Mouse (Mus musculus): ENCODE measurements around the gene Qrfpr. TPM values are rescaled to one million over a fixed set of nuclear protein-coding genes. Genes with fewer than 3 reads are reported as not detected.

Qrfpr gene
- polyA plus RNA-seq (2012; ENCODE audit: insufficient read depth, insufficient read length, low replicate concordance, missing spikeins): not detected in 2 replicates

GRCm38 (mm10) chr3:36221743-36222682, at the start of gene Qrfpr:
Gene Qrfpr (minus strand): TSS chr3:36222313.
- TF ChIP-seq POLR2A (IDR thresholded peaks at IDR 0.05; ENCODE audit: insufficient read depth, low read depth, low read length) (no peak), CTCF (IDR thresholded peaks at IDR 0.05; ENCODE audit: insufficient read depth, low read depth, low read length) (no peak)
- Histone ChIP-seq H3K4me1 (ENCODE audit: control insufficient read depth, insufficient read depth, low read length) (peaks cover 6% of the 10 kb centered on the region), H3K27ac (ENCODE audit: insufficient read depth, low read depth, low read length) (no peak within 1 kb of the TSS), H3K4me3 (ENCODE audit: insufficient read depth, low read depth, low read length) (peak within 1 kb of the TSS; percentile 38)
- 6% methylated on average over 39 of the region's 39 CpGs for WGBS

DNA sequence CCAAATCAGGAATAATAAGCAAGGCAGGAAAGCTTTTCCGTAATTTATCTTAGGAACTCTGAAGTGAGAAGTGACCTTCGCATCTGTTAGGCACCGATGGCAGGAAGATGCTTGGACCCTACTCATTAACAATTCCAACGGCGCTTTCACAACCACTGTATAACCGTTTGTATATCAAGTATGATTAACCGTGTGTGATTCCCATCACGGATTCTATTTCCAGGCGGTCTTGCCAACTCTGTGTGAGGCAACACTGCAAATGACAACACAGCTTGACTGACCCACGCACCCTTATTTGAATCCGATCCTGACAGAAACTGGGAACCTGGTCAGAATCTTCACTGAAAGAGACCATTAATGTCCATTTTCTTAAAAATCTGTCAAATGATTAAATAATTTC, 41.8 kb upstream of the Qrfpr start:
- TF ChIP-seq CTCF (IDR thresholded peaks at IDR 0.05; ENCODE audit: insufficient read depth, low read depth, low read length) (no peak), POLR2A (IDR thresholded peaks at IDR 0.05; ENCODE audit: insufficient read depth, low read depth, low read length) (no peak)
- Histone ChIP-seq H3K27ac (ENCODE audit: insufficient read depth, low read depth, low read length) (no peak overlapping the region), H3K4me1 (ENCODE audit: control insufficient read depth, insufficient read depth, low read length) (no peaks in the 10 kb centered on the region), H3K4me3 (ENCODE audit: insufficient read depth, low read depth, low read length) (no peak overlapping the region)
- 57% methylated on average over 11 of the region's 11 CpGs for WGBS

GRCm38 (mm10) chr3:36263265-36263664, 41.2 kb upstream of the Qrfpr start:
- TF ChIP-seq CTCF (IDR thresholded peaks at IDR 0.05; ENCODE audit: insufficient read depth, low read depth, low read length): no peak
- TF ChIP-seq POLR2A (IDR thresholded peaks at IDR 0.05; ENCODE audit: insufficient read depth, low read depth, low read length): no peak
- 46% methylated on average over 4 of the region's 4 CpGs for WGBS
- Histone ChIP-seq H3K4me3 (ENCODE audit: insufficient read depth, low read depth, low read length) (no peak overlapping the region), H3K27ac (ENCODE audit: insufficient read depth, low read depth, low read length) (no peak overlapping the region), H3K4me1 (ENCODE audit: control insufficient read depth, insufficient read depth, low read length) (no peaks in the 10 kb centered on the region)

- H3K4me3 ChIP-seq (ENCODE audit: insufficient read depth, low read depth, low read length): no peak overlapping the region
- no peak overlapping the region for H3K27ac ChIP-seq (ENCODE audit: insufficient read depth, low read depth, low read length)
- no peaks in the 10 kb centered on the region for H3K4me1 ChIP-seq (ENCODE audit: control insufficient read depth, insufficient read depth, low read length)
- TF ChIP-seq CTCF (IDR thresholded peaks at IDR 0.05; ENCODE audit: insufficient read depth, low read depth, low read length): no peak
- TF ChIP-seq POLR2A (IDR thresholded peaks at IDR 0.05; ENCODE audit: insufficient read depth, low read depth, low read length): no peak
- WGBS: 63% methylated on average over 5 of the region's 5 CpGs
These were observed 28.5 kb upstream of the Qrfpr start for GRCm38 (mm10) chr3:36250585-36250984.

- TF ChIP-seq CTCF (IDR thresholded peaks at IDR 0.05; ENCODE audit: insufficient read depth, low read depth, low read length) (no peak), POLR2A (IDR thresholded peaks at IDR 0.05; ENCODE audit: insufficient read depth, low read depth, low read length) (no peak)
- no peak overlapping the region for H3K27ac ChIP-seq (ENCODE audit: insufficient read depth, low read depth, low read length)
- WGBS: 95% methylated on average over 2 of the region's 2 CpGs
- no peak overlapping the region for H3K4me3 ChIP-seq (ENCODE audit: insufficient read depth, low read depth, low read length)
- H3K4me1 ChIP-seq (ENCODE audit: control insufficient read depth, insufficient read depth, low read length): no peaks in the 10 kb centered on the region
These were observed 26.3 kb upstream of the Qrfpr start for GRCm38 (mm10) chr3:36248446-36248845.

GRCm38 (mm10) chr3:36229941-36230340, 7.8 kb upstream of the Qrfpr start:
- WGBS: 70% methylated on average over 2 of the region's 2 CpGs
- no peaks in the 10 kb centered on the region for H3K4me1 ChIP-seq (ENCODE audit: control insufficient read depth, insufficient read depth, low read length)
- no peak overlapping the region for H3K4me3 ChIP-seq (ENCODE audit: insufficient read depth, low read depth, low read length)
- no peak overlapping the region for H3K27ac ChIP-seq (ENCODE audit: insufficient read depth, low read depth, low read length)
- TF ChIP-seq POLR2A (IDR thresholded peaks at IDR 0.05; ENCODE audit: insufficient read depth, low read depth, low read length): no peak
- TF ChIP-seq CTCF (IDR thresholded peaks at IDR 0.05; ENCODE audit: insufficient read depth, low read depth, low read length): no peak

GRCm38 (mm10) chr3:36227246-36227645, 5.1 kb upstream of the Qrfpr start:
- TF ChIP-seq CTCF (IDR thresholded peaks at IDR 0.05; ENCODE audit: insufficient read depth, low read depth, low read length): no peak
- no peak for TF ChIP-seq POLR2A (IDR thresholded peaks at IDR 0.05; ENCODE audit: insufficient read depth, low read depth, low read length)
- 60% methylated on average over 1 of the region's 1 CpGs for WGBS
- Histone ChIP-seq H3K4me3 (ENCODE audit: insufficient read depth, low read depth, low read length) (no peak overlapping the region), H3K27ac (ENCODE audit: insufficient read depth, low read depth, low read length) (no peak overlapping the region), H3K4me1 (ENCODE audit: control insufficient read depth, insufficient read depth, low read length) (peaks cover under 1% of the 10 kb centered on the region; the same call in 1 of the 2 replicates)

GRCm38 (mm10) chr3:36223361-36223760, 1.2 kb upstream of the Qrfpr start:
- no peak overlapping the region for H3K4me3 ChIP-seq (ENCODE audit: insufficient read depth, low read depth, low read length)
- TF ChIP-seq POLR2A (IDR thresholded peaks at IDR 0.05; ENCODE audit: insufficient read depth, low read depth, low read length) (no peak), CTCF (IDR thresholded peaks at IDR 0.05; ENCODE audit: insufficient read depth, low read depth, low read length) (no peak)
- H3K4me1 ChIP-seq (ENCODE audit: control insufficient read depth, insufficient read depth, low read length): peaks cover 6% of the 10 kb centered on the region
- H3K27ac ChIP-seq (ENCODE audit: insufficient read depth, low read depth, low read length): no peak overlapping the region
- WGBS: 29% methylated on average over 2 of the region's 2 CpGs

DNA sequence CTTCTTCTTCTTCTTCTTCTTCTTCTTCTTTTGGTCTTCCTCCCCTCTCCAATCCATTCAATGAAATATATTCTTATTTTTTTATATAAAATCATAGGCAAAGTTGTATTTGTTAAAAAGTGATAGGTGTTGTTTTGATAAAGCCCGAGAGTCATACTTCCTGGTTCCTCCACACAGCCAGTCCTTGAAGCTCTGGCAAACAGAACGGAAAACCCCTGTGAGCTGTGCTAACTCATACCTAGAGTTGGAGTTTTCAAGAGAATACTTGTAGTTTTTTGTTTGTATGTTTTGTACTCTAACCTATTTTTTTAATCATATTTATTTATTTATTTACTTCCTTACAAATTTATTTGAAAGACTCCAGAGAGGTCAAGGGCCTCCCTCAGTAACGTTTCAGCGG, 9.4 kb downstream of the Qrfpr start:
- Histone ChIP-seq H3K27ac (ENCODE audit: insufficient read depth, low read depth, low read length) (no peak overlapping the region), H3K4me1 (ENCODE audit: control insufficient read depth, insufficient read depth, low read length) (no peaks in the 10 kb centered on the region), H3K4me3 (ENCODE audit: insufficient read depth, low read depth, low read length) (no peak overlapping the region)
- TF ChIP-seq POLR2A (IDR thresholded peaks at IDR 0.05; ENCODE audit: insufficient read depth, low read depth, low read length): no peak
- no peak for TF ChIP-seq CTCF (IDR thresholded peaks at IDR 0.05; ENCODE audit: insufficient read depth, low read depth, low read length)
- 87% methylated on average over 4 of the region's 4 CpGs for WGBS

Data from olfactory bulb, adult 2 months (tissue).